Mouse (Mus musculus): ENCODE measurements around the gene Dgkg.

DNA sequence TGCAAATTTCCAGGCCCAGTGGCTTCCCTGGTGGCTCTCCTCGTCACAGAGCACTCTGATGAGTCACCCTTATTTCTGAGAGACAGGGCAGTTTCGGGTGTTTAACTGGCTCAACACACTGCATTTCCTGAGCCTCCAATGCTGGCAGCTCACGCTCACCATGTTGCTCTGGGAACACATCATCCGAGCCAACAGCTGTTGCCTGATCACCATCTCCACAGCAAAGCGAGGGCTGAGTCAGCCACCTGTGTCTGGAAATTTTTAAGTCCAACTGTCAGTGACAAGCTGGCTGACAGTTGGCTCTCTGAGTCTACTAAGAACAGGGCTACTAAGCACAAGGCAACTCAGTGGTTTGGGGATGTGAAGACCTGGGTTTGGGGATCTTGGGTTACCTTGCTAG is 4.1 kb upstream of the Dgkg start:
- TF ChIP-seq CTCF (IDR thresholded peaks at IDR 0.05; ENCODE audit: low read depth, low read length): no peak
- no peak for TF ChIP-seq TAL1 (conservative IDR thresholded peaks at IDR 0.05; ENCODE audit: low read depth, low read length)

Data from G1E (cell line).